Mouse (Mus musculus) spleen, postnatal 0 days (tissue): ENCODE measurements around the gene Gm14124. TPM values are rescaled to one million over a fixed set of nuclear protein-coding genes. Genes with fewer than 3 reads are reported as not detected.

Experiments
- polyA plus RNA-seq: library from polyadenylated mRNA; unstranded; fragments of >200 nt; fragmentation: Nextera tagmentation; extraction: Ambion mirVana; gene quantifications from 2 replicates; pipeline ENCODE4 v1.2.1, GENCODE M21; 2015

The Gm14124 gene
- polyA plus RNA-seq = not detected in 2 replicates

GRCm38 (mm10) chr2:150257291-150257690 is at the start of gene Gm14124:
Gene Gm14124, plus strand, starts transcription at chr2:150257517.

GRCm38 (mm10) chr2:150217600-150218362 is 39.5 kb upstream of the Gm14124 start, which contains the start of gene Zfp937:
Gene Zfp937, plus strand, starts transcription at chr2:150218073.

GRCm38 (mm10) chr2:150255491-150255890 is 1.8 kb upstream of the Gm14124 start, which contains the start of gene Gm21994:
Gene Gm21994, minus strand, starts transcription at chr2:150255591.

Other genes with a start within 250 kb of the Gm14124 start
- gene Zfp120, start 120.8 kb upstream of the Gm14124 start, polyA plus RNA-seq = 4.2 TPM in 2 replicates
- gene Gm10770, start 77.8 kb upstream of the Gm14124 start, polyA plus RNA-seq = not detected in 2 replicates
- 0.07 and 0.08 TPM in 2 replicates for gene Gm14139, start 75.8 kb upstream of the Gm14124 start, polyA plus RNA-seq
- 1.3 and 2.0 TPM in 2 replicates for gene Zfp937, start 39.4 kb upstream of the Gm14124 start, polyA plus RNA-seq
- gene Gm21994, start 1.9 kb upstream of the Gm14124 start, polyA plus RNA-seq = 1.7 and 2.6 TPM in 2 replicates
- gene Gm10130, start 66.2 kb downstream of the Gm14124 start, polyA plus RNA-seq = 0.89 and 0.95 TPM in 2 replicates
- 1.0 and 1.4 TPM in 2 replicates for gene 3300002I08Rik, start 105.2 kb downstream of the Gm14124 start, polyA plus RNA-seq
- 0.84 and 0.90 TPM in 2 replicates for gene Zfp442, start 194.0 kb downstream of the Gm14124 start, polyA plus RNA-seq
- gene Zfp345, start 227.6 kb downstream of the Gm14124 start, polyA plus RNA-seq = not detected in 2 replicates